Mouse (Mus musculus): ENCODE measurements at regions not wholly inside any gene's neighbourhood (a gene's known extent, or its start where the extent isn't known, plus 50 kb on each side); places are given as distances from the start of the nearest gene placed in this dataset.

DNA sequence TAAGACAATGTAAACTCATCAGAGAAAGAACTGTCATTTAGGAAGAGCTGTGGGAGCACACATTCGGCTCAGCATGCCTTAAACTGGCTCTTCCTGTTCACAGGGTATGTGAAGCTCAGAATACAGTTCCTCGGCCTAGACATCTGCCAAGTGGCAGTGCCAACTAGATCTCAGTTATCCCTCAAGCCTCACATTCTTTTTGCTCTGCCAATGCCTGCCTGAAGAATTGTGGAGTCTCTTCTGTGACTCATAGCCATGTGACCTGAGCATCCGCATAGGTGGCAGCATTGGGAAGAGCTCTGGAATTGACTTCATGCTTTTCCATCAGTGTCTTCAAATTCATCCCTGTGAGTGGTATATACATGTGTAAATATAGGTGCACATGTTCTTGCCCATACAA lies 59.7 kb downstream of the Prlhr start:
- Histone ChIP-seq H3K9me3 (replicated peaks; ENCODE audit: low read length) (no peaks in the 10 kb centered on the region), H3K4me3 (replicated peaks; ENCODE audit: low read depth, low read length) (no peak overlapping the region), H3K9ac (ENCODE audit: low read depth, low read length) (no peak overlapping the region), H3K36me3 (ENCODE audit: insufficient read depth, low read length) (no peaks in the 10 kb centered on the region), H3K4me1 (replicated peaks; ENCODE audit: insufficient read depth, low read length) (no peaks in the 10 kb centered on the region), H3K27ac (no peak overlapping the region), H3K4me2 (ENCODE audit: low read length) (no peak overlapping the region), H3K27me3 (ENCODE audit: insufficient read depth, low read length) (no peaks in the 10 kb centered on the region)
- DNase-seq (ENCODE audit: low spot score), result no peak
- TF ChIP-seq CTCF (IDR thresholded peaks at IDR 0.05; ENCODE audit: low read depth), result no peak
- ATAC-seq (replicated peaks; ENCODE audit: low FRiP score, low read depth), result no peak
- WGBS, result 79% methylated on average over 3 of the region's 3 CpGs

DNA sequence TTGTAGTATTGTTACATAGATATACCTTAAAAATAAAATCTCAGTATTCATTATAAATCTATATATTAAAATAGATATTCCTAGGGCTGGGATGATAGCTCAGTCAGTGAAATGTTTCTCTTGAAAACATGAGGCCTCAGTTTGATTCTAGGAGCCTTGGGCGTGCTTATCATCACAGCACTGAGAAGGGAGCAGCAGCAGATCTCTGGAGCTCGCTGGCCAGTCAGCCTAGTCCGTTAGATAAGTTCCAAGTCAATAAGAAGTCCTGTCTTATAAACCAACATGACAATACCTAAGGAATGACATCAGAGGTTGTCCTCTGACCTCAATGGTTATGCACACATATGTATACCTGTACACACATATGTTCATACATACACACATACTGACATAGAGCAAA lies 68.7 kb downstream of the Prlhr start:
- Histone ChIP-seq H3K9ac (ENCODE audit: low read depth, low read length) (no peak overlapping the region), H3K4me1 (replicated peaks; ENCODE audit: insufficient read depth, low read length) (no peaks in the 10 kb centered on the region), H3K27ac (no peak overlapping the region), H3K4me2 (ENCODE audit: low read length) (no peak overlapping the region), H3K4me3 (replicated peaks; ENCODE audit: low read depth, low read length) (no peak overlapping the region), H3K9me3 (replicated peaks; ENCODE audit: low read length) (no peaks in the 10 kb centered on the region), H3K36me3 (ENCODE audit: insufficient read depth, low read length) (no peaks in the 10 kb centered on the region), H3K27me3 (ENCODE audit: insufficient read depth, low read length) (no peaks in the 10 kb centered on the region)
- WGBS, result 81% methylated on average over 3 of the region's 3 CpGs
- ATAC-seq (replicated peaks; ENCODE audit: low FRiP score, low read depth), result no peak
- no peak for TF ChIP-seq CTCF (IDR thresholded peaks at IDR 0.05; ENCODE audit: low read depth)
- DNase-seq (ENCODE audit: low spot score), result no peak

DNA sequence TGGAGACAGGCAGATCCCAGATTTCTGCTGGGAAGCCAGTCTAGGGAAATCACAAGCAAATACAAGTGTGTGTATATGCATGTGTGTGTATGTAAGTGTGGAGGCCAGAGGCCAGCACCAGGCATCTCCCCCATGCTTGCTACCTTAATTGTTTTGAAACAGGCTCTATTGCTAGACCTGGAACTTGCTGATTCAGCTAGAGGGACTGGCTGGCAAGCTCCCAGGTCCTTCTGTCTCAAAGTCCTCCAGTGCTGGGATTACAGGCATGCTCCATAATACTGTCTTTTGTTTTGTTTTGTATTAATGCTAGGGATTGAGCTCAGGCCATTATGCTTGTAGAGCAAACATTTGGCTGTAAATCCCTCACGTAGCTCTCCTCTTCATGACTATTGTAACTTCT lies 70.4 kb downstream of the Prlhr start:
- no peaks in the 10 kb centered on the region for H3K36me3 ChIP-seq (ENCODE audit: insufficient read depth, low read length)
- no peak for TF ChIP-seq CTCF (IDR thresholded peaks at IDR 0.05; ENCODE audit: low read depth)
- DNase-seq (ENCODE audit: low spot score), result no peak
- no peaks in the 10 kb centered on the region for H3K9me3 ChIP-seq (replicated peaks; ENCODE audit: low read length)
- H3K27ac ChIP-seq, result no peak overlapping the region
- no peaks in the 10 kb centered on the region for H3K4me1 ChIP-seq (replicated peaks; ENCODE audit: insufficient read depth, low read length)
- WGBS, result 74% methylated on average over 1 of the region's 1 CpGs
- H3K9ac ChIP-seq (ENCODE audit: low read depth, low read length), result no peak overlapping the region
- ATAC-seq (replicated peaks; ENCODE audit: low FRiP score, low read depth), result no peak
- H3K4me3 ChIP-seq (replicated peaks; ENCODE audit: low read depth, low read length), result no peak overlapping the region
- H3K27me3 ChIP-seq (ENCODE audit: insufficient read depth, low read length), result no peaks in the 10 kb centered on the region
- H3K4me2 ChIP-seq (ENCODE audit: low read length), result no peak overlapping the region

DNA sequence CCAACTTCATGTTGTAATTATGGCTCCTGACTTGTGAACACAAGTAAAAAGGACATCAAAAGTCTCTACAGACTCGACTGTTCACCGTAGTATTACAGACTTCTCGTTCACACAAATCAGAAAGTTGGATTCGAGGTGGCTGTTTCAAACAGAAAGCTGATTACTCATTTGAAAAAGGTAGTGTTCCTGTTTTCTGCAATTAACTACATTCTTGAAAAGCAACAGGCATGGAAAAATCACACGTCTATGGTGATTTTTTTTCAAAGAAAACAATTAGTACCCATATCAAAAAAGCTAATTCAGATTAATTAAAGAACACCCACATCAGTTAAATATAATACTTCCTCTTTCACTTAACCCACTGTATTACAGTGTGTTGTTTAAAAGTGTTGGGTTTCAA lies 71.5 kb downstream of the Prlhr start:
- Histone ChIP-seq H3K4me2 (ENCODE audit: low read length) (no peak overlapping the region), H3K27me3 (ENCODE audit: insufficient read depth, low read length) (no peaks in the 10 kb centered on the region), H3K9me3 (replicated peaks; ENCODE audit: low read length) (no peaks in the 10 kb centered on the region), H3K4me1 (replicated peaks; ENCODE audit: insufficient read depth, low read length) (no peaks in the 10 kb centered on the region), H3K4me3 (replicated peaks; ENCODE audit: low read depth, low read length) (no peak overlapping the region), H3K36me3 (ENCODE audit: insufficient read depth, low read length) (no peaks in the 10 kb centered on the region), H3K27ac (no peak overlapping the region), H3K9ac (ENCODE audit: low read depth, low read length) (no peak overlapping the region)
- TF ChIP-seq CTCF (IDR thresholded peaks at IDR 0.05; ENCODE audit: low read depth), result no peak
- no peak for ATAC-seq (replicated peaks; ENCODE audit: low FRiP score, low read depth)
- 58% methylated on average over 5 of the region's 5 CpGs for WGBS
- no peak for DNase-seq (ENCODE audit: low spot score)

DNA sequence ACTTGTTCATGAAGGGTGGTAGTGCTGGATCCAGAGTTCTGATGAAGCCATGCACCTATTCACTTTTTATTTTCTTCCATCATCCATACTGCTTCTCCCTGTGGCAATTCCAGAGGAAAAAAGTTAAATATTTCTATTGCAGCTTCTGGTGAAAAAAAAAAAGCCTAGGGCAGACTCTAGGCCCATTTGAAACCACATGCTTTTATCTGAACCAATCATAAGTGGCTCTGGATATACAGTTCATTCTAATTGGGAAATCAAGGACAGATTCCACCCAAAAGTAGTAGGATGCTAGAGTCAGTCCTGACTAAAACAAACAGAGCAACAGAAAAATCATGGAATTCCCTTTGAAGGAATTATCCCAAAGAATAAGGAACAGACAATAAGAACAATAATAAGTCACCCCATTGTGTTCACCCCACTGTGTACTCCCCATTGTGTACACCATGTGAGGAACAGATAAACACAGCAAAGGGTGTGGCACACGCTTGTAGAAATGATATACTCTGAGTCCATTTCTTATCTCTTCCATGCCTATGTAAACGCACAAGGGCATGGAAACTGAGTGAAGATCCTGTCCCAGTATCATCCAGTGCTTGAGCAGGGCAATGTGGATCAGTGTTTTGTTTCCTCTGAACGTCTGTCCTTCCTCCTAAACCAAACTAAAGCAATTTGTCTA lies 81.4 kb downstream of the Prlhr start:
- Histone ChIP-seq H3K36me3 (ENCODE audit: insufficient read depth, low read length) (no peaks in the 10 kb centered on the region), H3K9me3 (replicated peaks; ENCODE audit: low read length) (no peaks in the 10 kb centered on the region), H3K9ac (ENCODE audit: low read depth, low read length) (no peak overlapping the region), H3K27me3 (ENCODE audit: insufficient read depth, low read length) (no peaks in the 10 kb centered on the region), H3K4me1 (replicated peaks; ENCODE audit: insufficient read depth, low read length) (no peaks in the 10 kb centered on the region), H3K27ac (no peak overlapping the region), H3K4me3 (replicated peaks; ENCODE audit: low read depth, low read length) (no peak overlapping the region), H3K4me2 (ENCODE audit: low read length) (no peak overlapping the region)
- no peak for TF ChIP-seq CTCF (IDR thresholded peaks at IDR 0.05; ENCODE audit: low read depth)
- 71% methylated on average over 3 of the region's 3 CpGs for WGBS
- DNase-seq (ENCODE audit: low spot score) (no peak), ATAC-seq (replicated peaks; ENCODE audit: low FRiP score, low read depth) (no peak)

- 54% methylated on average over 5 of the region's 5 CpGs for WGBS
- no peak for TF ChIP-seq CTCF (IDR thresholded peaks at IDR 0.05; ENCODE audit: low read depth)
- Histone ChIP-seq H3K27ac (no peak overlapping the region), H3K27me3 (ENCODE audit: insufficient read depth, low read length) (no peaks in the 10 kb centered on the region), H3K4me1 (replicated peaks; ENCODE audit: insufficient read depth, low read length) (no peaks in the 10 kb centered on the region), H3K9me3 (replicated peaks; ENCODE audit: low read length) (no peaks in the 10 kb centered on the region), H3K9ac (ENCODE audit: low read depth, low read length) (no peak overlapping the region), H3K4me2 (ENCODE audit: low read length) (no peak overlapping the region), H3K36me3 (ENCODE audit: insufficient read depth, low read length) (no peaks in the 10 kb centered on the region), H3K4me3 (replicated peaks; ENCODE audit: low read depth, low read length) (no peak overlapping the region)
- no peak for ATAC-seq (replicated peaks; ENCODE audit: low FRiP score, low read depth)
- DNase-seq (ENCODE audit: low spot score), result no peak
Observed at GRCm38 (mm10) chr19:60384721-60385120, 83.4 kb downstream of the Prlhr start.

GRCm38 (mm10) chr19:60382661-60383060 lies 85.4 kb downstream of the Prlhr start:
- H3K4me2 ChIP-seq (ENCODE audit: low read length), result no peak overlapping the region
- ATAC-seq (replicated peaks; ENCODE audit: low FRiP score, low read depth) (no peak), DNase-seq (ENCODE audit: low spot score) (peak; percentile 56)
- H3K4me3 ChIP-seq (replicated peaks; ENCODE audit: low read depth, low read length), result no peak overlapping the region
- no peak overlapping the region for H3K9ac ChIP-seq (ENCODE audit: low read depth, low read length)
- H3K27me3 ChIP-seq (ENCODE audit: insufficient read depth, low read length), result no peaks in the 10 kb centered on the region
- no peaks in the 10 kb centered on the region for H3K4me1 ChIP-seq (replicated peaks; ENCODE audit: insufficient read depth, low read length)
- H3K27ac ChIP-seq, result no peak overlapping the region
- H3K9me3 ChIP-seq (replicated peaks; ENCODE audit: low read length), result no peaks in the 10 kb centered on the region
- TF ChIP-seq CTCF (IDR thresholded peaks at IDR 0.05; ENCODE audit: low read depth), result no peak
- no peaks in the 10 kb centered on the region for H3K36me3 ChIP-seq (ENCODE audit: insufficient read depth, low read length)

All from kidney, postnatal 0 days (tissue).